Mouse (Mus musculus) gastrocnemius, postnatal 25 days (tissue): Measurements from ENCODE around the gene Adamts7. TPM values are rescaled to one million over a fixed set of nuclear protein-coding genes. Genes with fewer than 3 reads are reported as not detected.

ENCODE experiments used
- DNase-seq: peaks from one replicate; pipeline ENCODE4 v3.0.0; 2022
- total RNA-seq, 2 experiments: library from RNA; stranded (reverse); gene quantifications; 1 replicate in 1 of 2; 2 replicates in 1 of 2; pipeline ENCODE4 v1.2.3; 2021

Adamts7 gene
- total RNA-seq, 2 experiments from 2014 or later: 0.67 to 1.5 TPM

DNA sequence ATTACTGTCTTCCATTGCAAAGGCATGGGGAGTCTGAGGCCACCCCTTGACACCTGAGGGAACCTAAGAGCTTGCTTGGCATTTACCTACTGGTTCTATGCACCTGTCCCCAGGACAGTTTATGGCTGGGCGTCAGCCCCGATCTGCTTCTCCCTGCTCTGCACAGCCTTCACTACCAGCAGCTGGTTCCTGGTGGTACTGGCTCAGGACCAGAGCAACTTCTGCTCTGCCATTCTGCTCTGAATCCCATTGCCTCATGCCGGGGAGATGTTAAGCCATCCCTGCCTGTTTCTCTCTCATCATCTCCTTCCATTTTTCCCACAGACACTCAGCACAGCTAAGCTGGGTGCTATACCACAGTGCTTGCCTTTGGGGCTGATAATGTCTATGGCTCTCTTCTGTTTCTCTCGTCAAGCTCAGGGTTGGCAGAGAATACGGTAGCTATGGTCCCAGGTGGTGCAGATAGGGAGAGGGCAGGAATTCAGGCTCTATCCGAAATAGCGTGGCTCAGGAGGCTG, 35.1 kb downstream of the Adamts7 start:
- DNase-seq: no peak

DNA sequence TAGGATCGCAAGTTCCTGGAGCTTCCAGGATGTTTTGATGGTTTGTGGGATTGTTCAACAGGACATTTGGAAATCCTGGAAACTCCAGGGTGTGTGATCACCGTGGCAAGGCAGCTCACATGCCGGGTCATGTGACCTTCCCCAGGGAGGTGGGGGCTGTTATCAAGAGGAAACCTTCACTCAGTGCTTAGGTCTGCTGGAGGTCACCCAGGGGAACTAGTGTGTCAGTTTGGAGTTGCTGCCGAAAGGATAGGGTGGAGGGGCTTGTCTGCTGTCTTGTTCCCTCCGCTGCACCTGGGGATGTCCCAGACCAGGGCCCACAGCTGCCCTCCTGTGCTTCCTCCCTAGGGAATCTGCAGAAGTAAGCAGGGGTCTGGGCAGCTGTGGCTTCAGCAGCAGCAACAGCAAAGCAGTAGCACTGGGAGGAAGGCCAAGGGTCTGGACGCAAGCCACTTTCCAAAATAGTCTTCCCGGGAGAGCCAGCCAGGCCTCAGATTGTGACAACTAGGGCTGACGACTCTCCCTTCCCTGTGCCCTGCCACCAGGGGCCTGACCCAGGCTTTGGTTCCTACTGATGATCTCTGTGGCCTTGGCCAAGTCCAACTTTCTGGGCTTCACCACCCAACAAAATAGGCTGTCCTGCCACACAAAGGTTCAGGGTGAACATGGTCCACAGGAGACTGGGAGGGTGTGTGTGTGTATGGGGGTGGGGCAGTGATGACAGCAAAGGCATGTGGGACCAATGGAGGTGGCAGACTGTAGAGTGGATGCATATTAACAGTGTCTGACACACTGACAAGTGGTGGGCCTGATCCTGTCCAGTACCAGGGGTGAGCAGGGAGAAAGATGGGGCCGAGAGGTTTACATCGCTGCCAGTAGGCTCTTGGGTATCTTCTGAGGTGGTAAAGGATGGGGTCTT, 35.9 kb downstream of the Adamts7 start:
- DNase-seq: peak; percentile 73

- DNase-seq: no peak
Measured at GRCm38 (mm10) chr9:90199611-90200010, 36.7 kb downstream of the Adamts7 start.

- no peak for DNase-seq
Measured at GRCm38 (mm10) chr9:90200501-90200900, 37.6 kb downstream of the Adamts7 start.

GRCm38 (mm10) chr9:90201096-90201495, 38.2 kb downstream of the Adamts7 start:
- no peak for DNase-seq

GRCm38 (mm10) chr9:90201541-90201940, 38.7 kb downstream of the Adamts7 start:
- no peak for DNase-seq

- no peak for DNase-seq
Measured at GRCm38 (mm10) chr9:90203233-90203632, 40.4 kb downstream of the Adamts7 start.

- no peak for DNase-seq
Measured at GRCm38 (mm10) chr9:90204396-90204915, 41.6 kb downstream of the Adamts7 start.

- DNase-seq: peak; percentile 62
Measured at GRCm38 (mm10) chr9:90206500-90206899, 43.6 kb downstream of the Adamts7 start.

DNA sequence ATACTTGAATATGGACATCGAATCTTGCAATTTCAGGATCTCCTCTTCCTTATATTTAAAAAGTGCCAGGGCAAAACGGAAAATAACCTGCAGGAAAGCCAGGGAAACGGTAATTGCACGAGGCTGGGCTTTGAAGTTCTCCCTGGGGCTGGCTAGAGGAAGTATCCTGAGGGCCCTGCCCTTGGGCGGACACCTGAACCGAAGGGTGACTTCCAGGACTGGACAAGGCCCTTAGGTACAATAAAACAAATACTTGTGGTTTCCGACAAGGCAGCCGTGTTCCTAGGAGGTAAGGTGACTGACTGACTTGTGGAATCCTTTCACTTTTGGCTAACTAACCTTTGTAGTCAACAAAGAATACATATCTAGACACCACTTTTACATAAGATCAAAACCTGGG, 44.9 kb downstream of the Adamts7 start:
- DNase-seq: no peak

DNA sequence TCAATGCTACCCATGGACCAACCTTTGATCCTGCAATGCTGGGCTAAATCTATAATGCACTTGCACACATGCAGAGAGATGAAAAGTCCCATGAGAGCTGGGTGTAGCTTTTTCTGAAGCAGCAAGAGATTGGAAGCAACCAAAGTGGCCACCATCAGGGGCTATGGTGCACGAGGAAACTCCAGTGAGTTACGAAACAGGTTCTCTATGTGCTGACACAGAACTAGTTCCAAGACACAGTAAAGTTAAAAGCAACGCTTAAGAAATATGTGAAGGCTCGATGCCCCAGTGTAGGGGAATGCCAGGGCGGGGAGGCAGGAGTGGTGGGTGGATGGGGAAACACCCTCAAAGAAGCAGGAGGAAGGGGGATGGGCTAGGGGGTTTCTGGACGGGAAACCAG, 45.8 kb downstream of the Adamts7 start:
- no peak for DNase-seq

DNA sequence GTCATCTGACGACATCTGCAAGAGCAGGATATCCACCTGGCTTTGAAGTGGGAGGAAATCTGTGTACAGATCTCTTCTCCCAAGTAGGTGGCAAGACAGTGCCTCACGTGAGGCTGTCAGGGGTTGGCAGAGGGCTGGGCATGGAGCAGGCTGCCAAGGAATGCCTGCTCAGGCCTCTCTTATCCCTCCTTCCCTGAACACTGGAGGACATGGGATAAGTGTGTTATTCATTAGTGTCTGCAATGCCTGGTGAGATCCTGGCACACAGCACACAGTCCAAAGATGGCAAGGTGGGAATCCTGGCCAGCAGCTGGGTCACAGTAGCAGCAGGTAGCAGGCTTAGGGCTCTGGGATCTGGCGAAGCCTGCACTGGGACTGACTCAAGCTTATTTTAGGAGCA, 50.3 kb downstream of the Adamts7 start:
- no peak for DNase-seq

GRCm38 (mm10) chr9:90216259-90217001, 53.6 kb downstream of the Adamts7 start:
- no peak for DNase-seq

GRCm38 (mm10) chr9:90217501-90217900, 54.6 kb downstream of the Adamts7 start:
- no peak for DNase-seq

DNA sequence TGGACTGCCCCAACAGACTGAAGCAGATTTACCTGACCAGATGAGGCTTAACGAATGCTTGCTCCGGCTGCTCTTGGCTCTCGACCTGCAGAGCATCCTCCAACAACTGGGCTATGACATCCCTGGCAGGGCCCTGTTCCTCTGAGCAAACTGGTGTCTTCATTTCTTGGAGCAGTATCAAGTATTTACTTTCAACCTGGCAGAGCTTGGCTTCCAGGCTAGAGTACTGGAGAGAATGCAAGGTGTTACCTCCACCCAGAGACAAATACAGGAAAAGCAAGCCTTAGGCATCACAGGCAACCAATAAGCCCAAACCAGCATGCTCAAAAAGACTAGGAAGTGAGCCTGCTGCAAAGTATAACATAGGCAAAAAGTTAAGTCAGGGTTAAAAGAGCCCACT, 59.4 kb downstream of the Adamts7 start:
- DNase-seq: no peak

DNA sequence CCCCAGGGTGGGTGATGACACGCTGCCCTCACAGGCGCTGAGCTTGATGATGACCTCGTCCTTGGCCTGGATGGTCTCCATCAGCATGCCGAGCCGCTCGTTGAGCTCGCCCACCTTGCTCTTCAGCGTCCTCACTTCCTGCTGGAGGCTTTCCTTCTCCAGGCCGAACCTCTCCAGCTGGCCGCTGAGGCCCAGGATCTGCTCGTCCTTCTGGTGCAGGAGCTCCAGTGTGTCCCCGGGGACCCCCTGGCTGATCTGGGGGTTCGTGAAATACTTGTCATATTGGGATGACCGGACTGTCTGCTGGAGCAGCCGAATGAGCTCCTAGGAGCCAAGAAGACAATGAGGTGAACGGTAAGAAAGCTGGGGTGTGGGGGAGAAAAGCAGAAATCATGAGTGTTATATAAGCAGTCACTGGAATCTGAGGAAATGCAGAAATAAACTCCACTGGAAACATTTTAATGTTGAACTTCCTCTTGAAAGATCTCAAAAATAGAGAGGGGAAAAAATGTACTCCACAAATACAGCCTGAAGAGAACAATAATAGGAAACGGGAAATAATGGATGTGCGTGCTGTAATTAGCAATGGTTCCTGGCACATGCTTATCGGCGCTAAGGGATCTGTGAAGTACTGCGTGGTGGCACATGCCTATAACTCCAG, 63.3 kb downstream of the Adamts7 start:
- no peak for DNase-seq

GRCm38 (mm10) chr9:90226742-90227096, 63.9 kb downstream of the Adamts7 start:
- no peak for DNase-seq

GRCm38 (mm10) chr9:90227171-90227570, 64.3 kb downstream of the Adamts7 start:
- no peak for DNase-seq

GRCm38 (mm10) chr9:90232781-90233690, 70.2 kb downstream of the Adamts7 start:
- no peak for DNase-seq

DNA sequence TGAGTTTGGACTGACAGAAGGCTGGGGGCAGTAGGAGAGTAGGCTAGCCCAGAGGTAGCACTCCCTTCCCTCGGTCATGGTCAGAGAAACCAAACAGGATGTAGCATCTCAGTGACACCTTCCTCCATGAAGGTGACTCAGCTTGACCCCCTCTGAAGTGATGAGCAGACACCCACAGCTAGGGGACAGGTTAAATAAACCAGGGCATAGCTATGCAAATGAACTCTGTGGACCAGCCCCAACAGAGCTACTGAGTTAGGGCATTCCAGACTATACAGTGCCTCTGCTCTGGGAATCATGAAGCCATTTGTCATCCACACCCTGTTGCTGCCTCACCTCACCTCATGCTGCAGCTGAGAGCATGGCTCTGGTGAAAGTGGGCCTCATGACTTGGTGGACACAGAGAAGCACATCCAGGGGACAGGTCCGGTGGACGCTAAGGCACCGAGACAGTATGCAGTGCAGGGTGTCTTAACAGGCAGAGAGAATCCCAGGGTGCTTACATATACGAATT, 71.1 kb downstream of the Adamts7 start:
- DNase-seq: no peak

GRCm38 (mm10) chr9:90234786-90235185, 71.9 kb downstream of the Adamts7 start:
- DNase-seq: no peak
